ENCODE assay signal across 10 mouse cellular contexts in the genomic region with DNA sequence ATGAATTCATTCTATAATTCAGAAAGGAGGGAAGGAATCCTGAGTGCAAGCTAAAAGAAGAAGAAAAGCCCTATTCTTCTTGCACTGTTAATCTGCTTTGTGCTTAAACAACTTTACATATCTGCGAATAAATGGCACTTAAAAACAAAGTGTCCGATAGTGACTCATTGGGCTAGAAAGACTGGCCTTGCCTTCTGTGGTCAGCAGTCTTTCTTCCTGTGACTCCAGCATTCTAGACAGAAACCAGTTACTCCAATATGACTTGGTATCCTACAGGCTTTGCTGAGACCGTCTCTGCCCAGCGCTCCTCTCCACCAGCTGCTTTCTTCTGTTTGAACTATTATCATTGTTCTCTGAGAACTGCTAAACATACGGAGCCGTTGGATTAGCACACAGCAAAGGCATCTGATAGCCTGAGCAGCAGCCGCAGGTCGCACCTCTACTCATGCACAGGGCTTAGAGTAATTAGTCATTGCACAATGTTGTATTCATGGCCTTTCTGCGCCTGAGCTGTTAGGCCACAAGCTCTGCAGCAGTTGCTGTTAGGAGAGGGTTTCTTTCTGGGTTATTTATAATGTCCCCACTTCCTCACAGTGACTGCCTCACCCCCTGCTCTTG. TPM values are rescaled to one million over a fixed set of nuclear protein-coding genes. Genes with fewer than 3 reads are reported as not detected.
DNase-seq lines count a peak whose midpoint lies in the region; ATAC-seq and TF ChIP-seq lines count a peak whose summit lies in the region.
"Had no signal": no experiment of that assay in that cellular context is flagged by ENCODE, and none has a peak within 500 bp of the region (broad histone marks: within the 10 kb centered on the region; RNA-seq: fewer than 3 reads in every experiment).

No protein-coding gene starts in this region.

- no peak overlapping the region for H3K9ac ChIP-seq in liver, postnatal 0 days (replicated peaks)
- H3K9ac ChIP-seq: embryonic facial prominence, embryonic 12.5 days had no signal

- intact Hi-C loops in left cerebral cortex, postnatal 25 days (cut with DNase I): no loop called here

- H3K4me3 ChIP-seq in liver, postnatal 0 days (ENCODE audit: low read depth, low read length): no peak overlapping the region
- H3K4me3 ChIP-seq: embryonic facial prominence, embryonic 12.5 days had no signal

- H3K36me3 ChIP-seq in liver, postnatal 0 days (replicated peaks; ENCODE audit: insufficient read depth, low read length): no peaks in the 10 kb centered on the region; the same call in 1 of the 2 replicates

- no peak overlapping the region for H3K27ac ChIP-seq in liver, postnatal 0 days (ENCODE audit: low read depth)
- H3K27ac ChIP-seq: embryonic facial prominence, embryonic 12.5 days had no signal

- no peak for TF ChIP-seq CTCF in liver, postnatal 0 days (IDR thresholded peaks at IDR 0.05; ENCODE audit: low read depth)

- no peak for TF ChIP-seq EP300 in liver, postnatal 0 days (IDR thresholded peaks at IDR 0.05; ENCODE audit: low read depth)

- no peaks in the 10 kb centered on the region for H3K27me3 ChIP-seq in liver, postnatal 0 days (ENCODE audit: insufficient read depth, low read length)
- H3K27me3 ChIP-seq: embryonic facial prominence, embryonic 12.5 days had no signal

- WGBS in liver, postnatal 0 days (ENCODE audit: insufficient replicate concordance): 39% methylated on average over 9 of the region's 9 CpGs

- H3K9me3 ChIP-seq in liver, postnatal 0 days (ENCODE audit: low read length): no peaks in the 10 kb centered on the region
- H3K9me3 ChIP-seq: embryonic facial prominence, embryonic 12.5 days had no signal

- no peaks in the 10 kb centered on the region for H3K4me1 ChIP-seq in liver, postnatal 0 days (ENCODE audit: insufficient read depth)

- no peak overlapping the region for H3K4me2 ChIP-seq in liver, postnatal 0 days (ENCODE audit: low read depth, low read length)
- H3K4me2 ChIP-seq: embryonic facial prominence, embryonic 12.5 days; midbrain, embryonic 11.5 days had no signal

- ATAC-seq in liver, postnatal 0 days: peak; percentile 35; the same call in 1 of the 2 replicates

- DNase-seq in embryo, embryonic 10 days (ENCODE audit: low spot score): peak; percentile 14
- DNase-seq in embryo, embryonic 10.5 days (ENCODE audit: low spot score): no peak
- peak; percentile 10 for DNase-seq in lung, postnatal 36 days
- no peak for DNase-seq in lung, postnatal 14 days
- no peak for DNase-seq in liver, postnatal 0 days
- DNase-seq in adipocyte (ENCODE audit: low spot score): no peak
- DNase-seq in left cerebral cortex, postnatal 25 days (ENCODE audit: low spot score in 2 of 2): no peak
- DNase-seq in kidney, postnatal 14 days: no peak

RNA-seq across cellular contexts. Expression of a gene that starts 40.0 kb away (rescaled TPM):
- polyA plus RNA-seq in liver, postnatal 0 days (2015; fragmentation: Nextera tagmentation; extraction: Ambion mirVana): 165 and 167 TPM in 2 replicates
- 10 to 100 TPM; 92.9 to 96.0 TPM for total RNA-seq in left cerebral cortex, postnatal 25 days (2021)

Comparison
In these comparisons a context has a peak if more than half of its experiments do, and no peak if none do; other contexts are left out.
1. DNase-seq: peak in embryo, embryonic 10 days (single experiment) and lung, postnatal 36 days (single experiment); none in embryo, embryonic 10.5 days (single experiment), lung, postnatal 14 days (single experiment), liver, postnatal 0 days (single experiment), adipocyte (single experiment), left cerebral cortex, postnatal 25 days (0 of 2) and kidney, postnatal 14 days (single experiment).